Mouse (Mus musculus): ENCODE measurements at regions not wholly inside any gene's neighbourhood (a gene's known extent, or its start where the extent isn't known, plus 50 kb on each side); places are given as distances from the start of the nearest gene placed in this dataset.
"Not testable (repeated sequence)": the region's sequence is repeated elsewhere in the genome, so short reads cannot be mapped to it uniquely, and the experiment has no call there.

DNA sequence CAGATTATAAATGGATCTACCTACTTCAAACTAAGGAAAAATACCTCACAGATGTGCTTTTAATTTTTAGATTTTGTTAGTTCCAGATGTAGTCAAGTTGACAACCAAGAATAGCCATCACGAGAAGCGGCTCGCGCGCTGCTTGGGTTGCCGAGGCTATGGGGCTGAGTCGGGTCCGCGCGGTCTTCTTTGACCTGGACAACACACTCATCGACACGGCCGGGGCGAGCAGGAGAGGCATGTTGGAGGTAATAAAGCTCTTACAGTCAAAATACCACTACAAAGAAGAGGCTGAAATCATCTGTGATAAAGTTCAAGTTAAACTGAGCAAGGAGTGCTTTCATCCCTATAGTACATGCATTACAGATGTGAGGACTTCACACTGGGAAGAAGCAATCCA lies 143.8 kb upstream of the Nrxn1 start:
- DNase-seq (ENCODE audit: extremely low spot score in 1 of 2, low spot score in 1 of 2) = not testable (repeated sequence)

DNA sequence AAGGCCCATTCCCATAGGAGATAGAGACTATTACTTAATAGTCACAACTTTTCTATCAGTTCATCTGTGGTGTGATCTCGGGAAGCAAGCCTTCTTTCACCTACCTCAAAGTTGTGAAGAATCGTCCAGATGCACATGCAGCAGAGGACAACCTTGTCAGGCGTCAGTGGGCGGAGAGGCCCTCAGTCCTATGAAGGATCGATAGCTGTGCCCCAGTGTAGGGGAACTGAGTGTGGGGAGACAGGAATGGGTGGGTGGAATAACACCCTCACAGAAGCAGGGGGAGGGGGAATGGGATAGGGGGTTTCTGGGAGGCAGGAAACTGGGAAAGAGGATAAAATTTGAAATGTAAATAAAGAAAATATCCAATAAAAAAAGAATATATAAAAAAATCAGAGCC lies 133.5 kb upstream of the Nrxn1 start:
- DNase-seq (ENCODE audit: extremely low spot score in 1 of 2, low spot score in 1 of 2) = no peak

DNA sequence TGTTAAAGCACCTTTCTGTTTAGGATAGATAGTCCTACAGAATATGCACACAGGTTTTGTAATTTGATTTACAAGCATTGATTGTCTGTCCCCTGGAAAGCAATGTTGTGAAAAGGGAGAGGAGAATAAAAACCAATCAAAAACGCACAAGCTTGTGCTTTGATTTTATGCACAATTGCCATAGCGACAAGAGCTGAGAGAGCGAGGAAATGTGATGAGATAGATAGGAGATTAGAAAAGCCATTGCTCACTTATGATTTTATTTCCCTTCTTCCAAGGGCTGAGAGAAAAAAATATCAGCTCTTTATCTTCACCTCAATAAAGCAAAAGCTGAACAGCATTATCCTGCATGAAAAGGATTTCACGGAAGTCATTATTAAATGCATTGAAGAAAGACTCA lies 133.0 kb upstream of the Nrxn1 start:
- no peak for DNase-seq (ENCODE audit: extremely low spot score in 1 of 2, low spot score in 1 of 2)

DNA sequence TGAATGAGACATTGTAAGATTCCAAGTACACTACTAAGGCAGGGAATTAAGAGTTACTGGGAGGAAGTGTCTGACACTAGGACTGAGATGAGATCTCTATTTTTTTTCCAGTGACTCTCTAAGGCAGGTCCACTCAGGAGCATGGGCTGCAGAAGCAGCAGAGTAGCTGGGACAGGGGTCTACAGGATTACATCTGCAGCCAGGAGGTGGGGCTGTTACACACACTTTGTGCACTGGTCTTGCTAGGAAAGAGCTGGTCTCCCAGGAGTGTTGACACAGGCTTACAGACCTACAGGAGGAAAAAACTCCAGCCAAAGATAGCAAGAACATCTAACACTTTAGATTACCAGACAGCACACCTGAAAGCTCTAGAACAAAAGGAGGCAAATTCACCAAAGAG lies 123.6 kb upstream of the Nrxn1 start:
- peak in 1 of 2 experiments; percentile 20 for DNase-seq (ENCODE audit: extremely low spot score in 1 of 2, low spot score in 1 of 2)

DNA sequence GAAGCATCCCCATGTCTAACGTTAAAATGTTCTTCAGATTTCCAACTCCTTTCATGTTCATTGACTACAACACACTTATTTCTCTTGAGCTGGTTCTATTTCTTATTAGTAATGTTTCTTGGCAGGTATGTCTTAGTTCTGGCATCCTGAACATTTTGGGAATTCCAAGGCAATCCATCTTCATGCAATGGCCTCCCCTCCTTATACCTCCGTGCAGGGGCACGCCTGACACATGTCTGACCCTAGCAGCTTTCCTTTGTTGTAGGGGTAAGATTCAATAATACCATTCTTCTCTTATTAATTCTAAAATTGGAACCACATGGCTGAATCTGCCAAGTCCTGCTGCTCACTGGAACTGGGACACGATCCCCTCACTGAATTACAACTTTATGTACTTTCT lies 89.7 kb upstream of the Nrxn1 start:
- no peak for DNase-seq (ENCODE audit: extremely low spot score in 1 of 2, low spot score in 1 of 2)

DNA sequence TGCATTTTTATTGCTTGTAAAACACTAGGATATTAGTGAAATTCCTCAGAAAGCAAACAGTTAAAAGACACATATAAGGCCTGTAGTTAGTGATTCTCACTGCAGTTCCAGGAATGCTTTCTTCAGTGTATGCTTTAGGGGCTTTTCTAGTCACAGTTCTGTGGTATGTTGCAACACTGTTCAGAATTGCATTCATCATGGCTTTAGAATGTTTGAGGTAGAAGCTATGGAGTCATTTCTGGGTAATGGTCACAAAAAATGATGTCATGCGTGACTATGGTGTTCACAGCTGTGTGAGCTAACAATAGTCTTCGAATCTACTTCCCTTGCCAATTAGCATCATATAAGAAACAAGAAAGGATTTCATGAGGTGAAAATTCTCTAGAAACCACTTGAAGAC lies 69.0 kb upstream of the Nrxn1 start:
- DNase-seq (ENCODE audit: extremely low spot score in 1 of 2, low spot score in 1 of 2) = no peak

Measured in layer of hippocampus, postnatal 25 days (tissue).